Mouse (Mus musculus) testis, adult 2 months (tissue): Measurements from ENCODE around the gene Mras.

Source experiments
- CTCF ChIP-seq: fragments of 200-500 bp; IDR thresholded peaks from 2 replicates; pipeline ENCODE4 v1.5.1; 2012; ENCODE audit warnings: low read depth, mild to moderate bottlenecking, inconsistent platforms, low read length, moderate library complexity; ENCODE audit not compliant: control insufficient read depth, insufficient read depth, insufficient replicate concordance
- POLR2A ChIP-seq: fragments of 200-500 bp; IDR thresholded peaks from 2 replicates; pipeline ENCODE4 v1.6.1; 2012; ENCODE audit warnings: low read depth, mild to moderate bottlenecking, inconsistent platforms, low read length, moderate library complexity; ENCODE audit not compliant: control insufficient read depth

DNA sequence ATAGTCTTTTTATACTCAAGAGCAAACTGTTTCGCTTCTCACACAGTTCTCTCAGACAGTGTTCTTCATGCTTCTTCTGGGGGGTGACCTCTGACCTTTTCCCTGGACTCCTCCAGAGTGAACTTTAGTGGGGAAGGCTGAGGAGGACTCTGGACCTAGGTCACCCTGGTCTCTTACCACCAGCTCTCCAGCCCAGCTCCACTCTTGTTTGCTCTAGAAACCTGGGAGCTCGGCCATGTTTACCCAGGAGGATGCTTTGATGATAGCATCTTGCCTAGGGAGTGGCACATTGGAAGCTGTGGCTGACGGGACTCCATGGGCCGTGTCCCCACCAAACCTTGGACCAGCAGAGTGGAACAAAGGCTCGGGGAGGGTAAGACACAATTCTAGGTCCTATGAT lies 47.0 kb downstream of the Mras start:
- TF ChIP-seq CTCF (no peak), POLR2A (no peak)
